Mouse (Mus musculus) liver, embryonic 14.5 days (tissue): Measurements from ENCODE around the gene Cdkl4. TPM values are rescaled to one million over a fixed set of nuclear protein-coding genes. Genes with fewer than 3 reads are reported as not detected.

ENCODE experiments used
- ATAC-seq: fragments of 200-750 bp; cut with Nextera tagmentation; 2 replicates; pipeline ENCODE4 v1.8.0; 2017; ENCODE audit warnings: moderate number of reproducible peaks, mild to moderate bottlenecking, moderate library complexity; ENCODE audit not compliant: insufficient read depth
- DNase-seq, 3 experiments: peaks; one replicate each; pipeline ENCODE4 v3.0.0-alpha.2; 2012 to 2013; ENCODE audit warnings: low read depth in 3 of 3, low spot score in 3 of 3
- H3K27ac ChIP-seq: fragments of 300-500 bp; sonication (generic); 2 replicates; pipeline ENCODE4 v1.5.1; 2014; ENCODE audit warnings: moderate library complexity, mild to moderate bottlenecking, control low read depth, inconsistent platforms
- H3K27me3 ChIP-seq: fragments of 300-500 bp; sonication (generic); 2 replicates; pipeline ENCODE4 v1.6.1; 2014; ENCODE audit warnings: mild to moderate bottlenecking, low read length, moderate library complexity; ENCODE audit not compliant: control insufficient read depth, insufficient read depth
- H3K36me3 ChIP-seq: fragments of 300-500 bp; sonication (generic); replicated peaks from 2 replicates; pipeline ENCODE4 v1.6.1; 2014; ENCODE audit warnings: low read depth; ENCODE audit not compliant: control insufficient read depth, insufficient read depth
- H3K4me1 ChIP-seq, 2 experiments: fragments of 200-500 bp in 1 of 2; fragments of 300-500 bp in 1 of 2; sonication (generic) in 1 of 2; replicated peaks; 2 replicates each; pipeline ENCODE4 v1.6.1; 2012 to 2014; ENCODE audit warnings: antibody characterized with exemption in 1 of 2, inconsistent platforms in 1 of 2, low read length in 1 of 2; ENCODE audit not compliant: control insufficient read depth in 2 of 2, insufficient read depth in 2 of 2
- H3K4me2 ChIP-seq: fragments of 300-500 bp; sonication (generic); 2 replicates; pipeline ENCODE4 v1.6.1; 2014; ENCODE audit warnings: low read depth, mild to moderate bottlenecking, control low read depth, moderate library complexity
- H3K4me3 ChIP-seq, 2 experiments: fragments of 200-500 bp in 1 of 2; fragments of 300-500 bp in 1 of 2; sonication (generic) in 1 of 2; 2 replicates each; pipeline ENCODE4 v1.5.1; 2012 to 2014; ENCODE audit warnings: low read depth in 2 of 2, low read length in 2 of 2, mild to moderate bottlenecking in 2 of 2, control low read depth in 1 of 2, inconsistent platforms in 1 of 2, moderate library complexity in 1 of 2; ENCODE audit not compliant: insufficient read depth in 1 of 2
- H3K9ac ChIP-seq: fragments of 300-500 bp; sonication (generic); replicated peaks from 2 replicates; pipeline ENCODE4 v1.6.1; 2014; ENCODE audit warnings: mild to moderate bottlenecking, control low read depth, moderate library complexity
- H3K9me3 ChIP-seq: fragments of 300-500 bp; sonication (generic); 2 replicates; pipeline ENCODE4 v1.6.1; 2016; ENCODE audit warnings: low read length, mixed read lengths; ENCODE audit not compliant: control insufficient read depth
- CTCF ChIP-seq: IDR thresholded peaks from 2 replicates; pipeline ENCODE4 v1.5.1; 2016; ENCODE audit warnings: antibody characterized with exemption, low read depth, control low read depth
- EP300 ChIP-seq: IDR thresholded peaks from 2 replicates; pipeline ENCODE4 v1.6.1; 2016; ENCODE audit warnings: antibody characterized with exemption, low read depth
- WGBS: fragments of 180-500 bp; shearing (Covaris S2); extraction: QIAGEN DNeasy Blood & Tissue Kit; methylation state at CpG from one replicate; pipeline ENCODE4 v1.1.7; 2014; ENCODE audit not compliant: insufficient replicate concordance; 5-methylcytosine and 5-hydroxymethylcytosine counted together
- polyA plus RNA-seq, 2 experiments: library from polyadenylated mRNA; depleted of rRNA in 1 of 2; stranded (reverse) in 1 of 2; unstranded in 1 of 2; fragments of >200 nt; fragmentation: Nextera tagmentation in 1 of 2; extraction: Ambion mirVana in 1 of 2; gene quantifications; 2 replicates each; pipeline versions ENCODE4 v1.2.1 to v1.2.3; 2012 to 2014

Gene Cdkl4
- polyA plus RNA-seq, 2 experiments = 0.09 to 0.13 TPM

DNA sequence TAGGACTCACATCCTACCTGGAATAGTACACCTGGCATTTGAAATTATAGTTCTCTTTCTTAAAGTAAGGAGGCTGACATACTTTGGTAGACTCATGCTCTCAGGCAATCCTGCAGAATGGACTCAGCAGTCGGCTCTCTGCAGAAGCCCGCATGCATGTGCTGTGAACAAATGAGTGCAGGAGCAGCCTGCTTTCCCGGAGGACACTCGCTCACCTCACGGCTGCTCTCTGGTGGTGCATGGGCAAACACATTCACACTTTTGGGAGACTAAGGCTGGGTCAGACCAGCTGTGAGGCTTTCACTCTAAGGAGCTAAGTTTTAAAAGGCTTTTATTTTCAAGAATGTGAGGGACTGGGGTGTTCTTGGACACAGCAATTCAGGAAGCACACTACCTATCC, 41.3 kb upstream of the Cdkl4 start:
- DNase-seq (no peak), ATAC-seq (no peak)
- H3K4me2 ChIP-seq = no peak overlapping the region
- WGBS = 81% methylated on average over 5 of the region's 5 CpGs
- no peak overlapping the region for H3K4me3 ChIP-seq
- H3K27me3 ChIP-seq = no peaks in the 10 kb centered on the region
- no peak for TF ChIP-seq CTCF
- TF ChIP-seq EP300 = no peak
- H3K27ac ChIP-seq = no peak overlapping the region
- H3K4me1 ChIP-seq = no peaks in the 10 kb centered on the region
- H3K36me3 ChIP-seq = no peaks in the 10 kb centered on the region
- H3K9ac ChIP-seq = no peak overlapping the region
- no peaks in the 10 kb centered on the region for H3K9me3 ChIP-seq

DNA sequence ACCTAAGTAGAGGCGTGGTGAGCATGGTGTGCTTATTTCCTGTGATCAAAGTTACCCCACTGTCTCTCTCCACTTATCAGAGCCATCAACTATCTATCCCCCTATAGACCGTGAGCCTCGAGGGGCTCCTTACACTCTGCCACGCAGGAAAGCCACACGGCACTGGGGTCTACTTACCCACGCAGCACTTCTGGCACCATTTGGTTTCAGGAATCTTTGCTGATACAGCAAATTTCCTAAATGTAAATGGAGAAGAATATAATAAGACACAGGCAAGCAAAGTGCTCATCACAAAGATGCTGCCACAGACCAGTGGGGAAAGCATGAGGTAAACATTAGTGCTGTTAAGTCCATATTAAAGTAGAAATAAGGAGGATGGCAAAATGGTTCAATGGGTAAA, 26.2 kb upstream of the Cdkl4 start:
- 68% methylated on average over 6 of the region's 6 CpGs for WGBS
- H3K27ac ChIP-seq = no peak overlapping the region
- no peaks in the 10 kb centered on the region for H3K27me3 ChIP-seq
- no peaks in the 10 kb centered on the region; the same call in 1 of the 2 replicates for H3K36me3 ChIP-seq
- H3K4me2 ChIP-seq = no peak overlapping the region
- H3K4me1 ChIP-seq = no peaks in the 10 kb centered on the region
- DNase-seq = no peak
- no peak overlapping the region for H3K4me3 ChIP-seq
- H3K9ac ChIP-seq = no peak overlapping the region
- no peak for ATAC-seq
- TF ChIP-seq CTCF (no peak), EP300 (no peak)
- no peaks in the 10 kb centered on the region for H3K9me3 ChIP-seq

GRCm38 (mm10) chr17:80603079-80603625, 25.5 kb upstream of the Cdkl4 start:
- Histone ChIP-seq H3K4me3 (no peak overlapping the region), H3K9ac (no peak overlapping the region), H3K9me3 (no peaks in the 10 kb centered on the region), H3K4me1 (no peaks in the 10 kb centered on the region), H3K27ac (no peak overlapping the region), H3K27me3 (no peaks in the 10 kb centered on the region), H3K4me2 (no peak overlapping the region), H3K36me3 (no peaks in the 10 kb centered on the region; the same call in 1 of the 2 replicates)
- no peak for ATAC-seq
- DNase-seq = no peak
- no peak for TF ChIP-seq EP300
- TF ChIP-seq CTCF = no peak
- WGBS = 77% methylated on average over 19 of the region's 19 CpGs

GRCm38 (mm10) chr17:80601371-80601770, 23.8 kb upstream of the Cdkl4 start:
- Histone ChIP-seq H3K4me3 (no peak overlapping the region), H3K27ac (no peak overlapping the region), H3K4me2 (no peak overlapping the region), H3K9me3 (no peaks in the 10 kb centered on the region), H3K4me1 (no peaks in the 10 kb centered on the region), H3K36me3 (no peaks in the 10 kb centered on the region; the same call in 1 of the 2 replicates), H3K9ac (no peak overlapping the region), H3K27me3 (no peaks in the 10 kb centered on the region)
- no peak for ATAC-seq
- 57% methylated on average over 13 of the region's 13 CpGs for WGBS
- peak in 2 of 3 experiments; percentile 6 to 9 for DNase-seq
- peak; percentile 67 for TF ChIP-seq CTCF
- no peak for TF ChIP-seq EP300

DNA sequence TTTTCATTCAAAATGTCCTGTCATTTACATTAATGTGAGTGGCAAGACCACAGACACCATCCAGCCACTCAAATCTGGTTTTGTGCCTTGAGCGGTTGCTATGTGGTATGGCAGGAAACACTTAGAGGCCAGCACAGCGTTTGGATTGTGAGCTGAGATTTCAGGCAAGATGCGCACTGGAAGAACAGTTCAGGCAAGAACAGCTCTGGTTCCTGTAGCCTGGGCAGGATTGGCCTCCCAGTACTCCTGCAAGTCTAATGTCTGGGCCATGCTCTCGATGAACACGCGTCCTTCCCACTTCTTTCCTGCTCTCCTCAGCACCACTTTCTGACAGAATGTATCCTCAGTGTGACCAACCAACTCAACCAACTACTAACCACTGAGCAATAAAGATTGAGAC, 5.4 kb upstream of the Cdkl4 start:
- no peak overlapping the region for H3K9ac ChIP-seq
- no peak for DNase-seq
- no peaks in the 10 kb centered on the region for H3K36me3 ChIP-seq
- H3K4me2 ChIP-seq = no peak overlapping the region
- WGBS = 76% methylated on average over 6 of the region's 6 CpGs
- H3K4me1 ChIP-seq = no peaks in the 10 kb centered on the region
- no peaks in the 10 kb centered on the region for H3K27me3 ChIP-seq
- ATAC-seq = no peak
- no peaks in the 10 kb centered on the region for H3K9me3 ChIP-seq
- H3K4me3 ChIP-seq = no peak overlapping the region
- TF ChIP-seq CTCF = no peak
- no peak for TF ChIP-seq EP300
- H3K27ac ChIP-seq = no peak overlapping the region
